Mouse (Mus musculus) forebrain, postnatal 0 days (tissue): Measurements from ENCODE around the gene Trmt2b. TPM values are rescaled to one million over a fixed set of nuclear protein-coding genes. Genes with fewer than 3 reads are reported as not detected.

Experiments
- ATAC-seq: fragments of 200-750 bp; cut with Nextera tagmentation; 2 replicates; pipeline ENCODE4 v1.8.0; 2017; ENCODE audit warnings: mild to moderate bottlenecking, moderate library complexity
- DNase-seq: peaks from one replicate; pipeline ENCODE4 v3.0.0-alpha.2; 2015
- H3K27ac ChIP-seq: fragments of 300-500 bp; sonication (generic); 2 replicates; pipeline ENCODE4 v1.5.1; 2014; ENCODE audit warnings: low read depth, mild to moderate bottlenecking, antibody characterized with exemption, low read length, moderate library complexity, mixed read lengths
- H3K27me3 ChIP-seq: fragments of 300-500 bp; sonication (generic); 2 replicates; pipeline ENCODE4 v1.6.1; 2014; ENCODE audit warnings: mild to moderate bottlenecking, low read length, mixed read lengths; ENCODE audit not compliant: insufficient read depth
- H3K36me3 ChIP-seq: fragments of 300-500 bp; sonication (generic); 2 replicates; pipeline ENCODE4 v1.6.1; 2014; ENCODE audit warnings: mild to moderate bottlenecking, moderate library complexity; ENCODE audit not compliant: insufficient read depth
- H3K4me1 ChIP-seq: fragments of 300-500 bp; sonication (generic); 2 replicates; pipeline ENCODE4 v1.6.1; 2014; ENCODE audit warnings: antibody characterized with exemption; ENCODE audit not compliant: insufficient read depth
- H3K4me2 ChIP-seq: fragments of 300-500 bp; sonication (generic); 2 replicates; pipeline ENCODE4 v1.6.1; 2014; ENCODE audit warnings: low read depth, mild to moderate bottlenecking, moderate library complexity
- H3K4me3 ChIP-seq: fragments of 300-500 bp; sonication (generic); 2 replicates; pipeline ENCODE4 v1.5.1; 2014; ENCODE audit warnings: low read depth, low read length, mixed read lengths
- H3K9ac ChIP-seq: fragments of 300-500 bp; sonication (generic); 2 replicates; pipeline ENCODE4 v1.6.1; 2014; ENCODE audit warnings: mild to moderate bottlenecking
- H3K9me3 ChIP-seq: fragments of 300-500 bp; sonication (generic); 2 replicates; pipeline ENCODE4 v1.6.1; 2016; ENCODE audit warnings: low read length
- CTCF ChIP-seq: sonication (generic); IDR thresholded peaks from 2 replicates; pipeline ENCODE4 v1.5.1; 2016; ENCODE audit warnings: antibody characterized with exemption, control low read depth, low read depth
- WGBS: fragments of 180-500 bp; shearing (Covaris S2); extraction: QIAGEN DNeasy Blood & Tissue Kit; methylation state at CpG from one replicate; pipeline ENCODE4 v1.1.7; 2014; 5-methylcytosine and 5-hydroxymethylcytosine counted together
- polyA plus RNA-seq: library from polyadenylated mRNA; unstranded; fragments of >200 nt; fragmentation: Nextera tagmentation; extraction: Ambion mirVana; gene quantifications from 2 replicates; pipeline ENCODE4 v1.2.1, GENCODE M21; 2015
- total RNA-seq: library from RNA; depleted of rRNA; stranded (reverse); fragments of >200 nt; gene quantifications from 2 replicates; pipeline ENCODE4 v1.2.3, GENCODE M21; 2014

The Trmt2b gene
- total and polyA plus RNA-seq, 2 experiments from 2014 or later, result 3.3 to 5.6 TPM

- Histone ChIP-seq H3K27me3 (no peaks in the 10 kb centered on the region), H3K4me3 (no peak overlapping the region), H3K4me1 (no peaks in the 10 kb centered on the region), H3K36me3 (no peaks in the 10 kb centered on the region), H3K9ac (no peak overlapping the region), H3K4me2 (no peak overlapping the region), H3K27ac (no peak overlapping the region), H3K9me3 (no peaks in the 10 kb centered on the region)
- 92% methylated on average over 3 of the region's 3 CpGs for WGBS
- ATAC-seq (no peak), DNase-seq (no peak)
- no peak for TF ChIP-seq CTCF
Measured at GRCm38 (mm10) chrX:134280531-134280930, 3.7 kb upstream of the Trmt2b start.

- Histone ChIP-seq H3K4me3 (no peak overlapping the region), H3K4me2 (no peak overlapping the region), H3K27me3 (no peaks in the 10 kb centered on the region), H3K36me3 (no peaks in the 10 kb centered on the region), H3K4me1 (no peaks in the 10 kb centered on the region), H3K9ac (no peak overlapping the region), H3K27ac (no peak overlapping the region), H3K9me3 (no peaks in the 10 kb centered on the region)
- no peak for TF ChIP-seq CTCF
- no peak for DNase-seq
- no peak for ATAC-seq
- 28% methylated on average over 6 of the region's 6 CpGs for WGBS
Measured at GRCm38 (mm10) chrX:134275715-134276114, 1.1 kb downstream of the Trmt2b start.

GRCm38 (mm10) chrX:134262129-134262528 lies 14.7 kb downstream of the Trmt2b start:
- Histone ChIP-seq H3K36me3 (no peaks in the 10 kb centered on the region), H3K4me1 (no peaks in the 10 kb centered on the region), H3K9me3 (no peaks in the 10 kb centered on the region), H3K4me2 (no peak overlapping the region), H3K9ac (no peak overlapping the region), H3K27ac (no peak overlapping the region), H3K4me3 (no peak overlapping the region), H3K27me3 (no peaks in the 10 kb centered on the region)
- 62% methylated on average over 11 of the region's 11 CpGs for WGBS
- ATAC-seq, result peak; percentile 67; the same call in 1 of the 2 replicates
- peak; percentile 14 for DNase-seq
- TF ChIP-seq CTCF, result no peak

GRCm38 (mm10) chrX:134261191-134261590 lies 15.6 kb downstream of the Trmt2b start:
- H3K36me3 ChIP-seq, result no peaks in the 10 kb centered on the region
- no peak for TF ChIP-seq CTCF
- no peak for DNase-seq
- no peaks in the 10 kb centered on the region for H3K4me1 ChIP-seq
- H3K27me3 ChIP-seq, result no peaks in the 10 kb centered on the region
- no peak overlapping the region for H3K4me3 ChIP-seq
- H3K4me2 ChIP-seq, result no peak overlapping the region
- no peak for ATAC-seq
- H3K27ac ChIP-seq, result no peak overlapping the region
- WGBS, result 56% methylated on average over 5 of the region's 5 CpGs
- no peaks in the 10 kb centered on the region for H3K9me3 ChIP-seq
- H3K9ac ChIP-seq, result no peak overlapping the region

GRCm38 (mm10) chrX:134248202-134248601 lies 28.6 kb downstream of the Trmt2b start:
- WGBS, result 60% methylated on average over 2 of the region's 2 CpGs
- H3K9ac ChIP-seq, result no peak overlapping the region
- H3K4me3 ChIP-seq, result no peak overlapping the region
- H3K4me2 ChIP-seq, result no peak overlapping the region
- DNase-seq (no peak), ATAC-seq (no peak)
- H3K36me3 ChIP-seq, result no peaks in the 10 kb centered on the region
- no peaks in the 10 kb centered on the region for H3K4me1 ChIP-seq
- H3K27me3 ChIP-seq, result no peaks in the 10 kb centered on the region
- H3K9me3 ChIP-seq, result no peaks in the 10 kb centered on the region
- no peak overlapping the region for H3K27ac ChIP-seq
- no peak for TF ChIP-seq CTCF

- ATAC-seq, result no peak
- Histone ChIP-seq H3K4me1 (no peaks in the 10 kb centered on the region), H3K9me3 (no peaks in the 10 kb centered on the region), H3K4me3 (no peak overlapping the region), H3K36me3 (no peaks in the 10 kb centered on the region), H3K27ac (no peak overlapping the region), H3K27me3 (no peaks in the 10 kb centered on the region), H3K4me2 (no peak overlapping the region), H3K9ac (no peak overlapping the region)
- WGBS, result 89% methylated on average over 10 of the region's 10 CpGs
- DNase-seq, result no peak
- TF ChIP-seq CTCF, result no peak
Measured at GRCm38 (mm10) chrX:134245946-134246345, 30.8 kb downstream of the Trmt2b start.

- TF ChIP-seq CTCF, result no peak
- H3K9me3 ChIP-seq, result no peaks in the 10 kb centered on the region
- ATAC-seq, result no peak
- H3K27me3 ChIP-seq, result no peaks in the 10 kb centered on the region
- H3K27ac ChIP-seq, result no peak overlapping the region
- no peak for DNase-seq
- H3K4me1 ChIP-seq, result no peaks in the 10 kb centered on the region
- no peaks in the 10 kb centered on the region for H3K36me3 ChIP-seq
- WGBS, result 97% methylated on average over 10 of the region's 10 CpGs
- H3K4me2 ChIP-seq, result no peak overlapping the region
- no peak overlapping the region for H3K4me3 ChIP-seq
- H3K9ac ChIP-seq, result no peak overlapping the region
Measured at GRCm38 (mm10) chrX:134238266-134238665, 38.5 kb downstream of the Trmt2b start.

- H3K4me1 ChIP-seq, result no peaks in the 10 kb centered on the region
- H3K36me3 ChIP-seq, result no peaks in the 10 kb centered on the region
- no peak overlapping the region for H3K27ac ChIP-seq
- no peak overlapping the region for H3K4me3 ChIP-seq
- H3K4me2 ChIP-seq, result no peak overlapping the region
- 94% methylated on average over 1 of the region's 1 CpGs for WGBS
- H3K27me3 ChIP-seq, result no peaks in the 10 kb centered on the region
- ATAC-seq, result no peak
- no peaks in the 10 kb centered on the region for H3K9me3 ChIP-seq
- H3K9ac ChIP-seq, result no peak overlapping the region
- DNase-seq, result no peak
- TF ChIP-seq CTCF, result no peak
Measured at GRCm38 (mm10) chrX:134233048-134233447, 43.7 kb downstream of the Trmt2b start.
